Mouse (Mus musculus) testis, adult 10 weeks (tissue): Measurements from ENCODE around the gene Foxo3. TPM values are rescaled to one million over a fixed set of nuclear protein-coding genes. Genes with fewer than 3 reads are reported as not detected.

Source experiments
- polyA plus RNA-seq: library from polyadenylated mRNA; stranded (reverse); fragments of 350-450 nt; fragmentation: Illumina TruSeq; extraction: RNeasy Lipid Tissue Mini Kit (QIAGEN cat#74804); gene quantifications from one replicate; pipeline ENCODE4 v1.2.3, GENCODE M21; 2014; ENCODE audit warnings: low read depth, low replicate concordance

Foxo3 gene
- polyA plus RNA-seq: 6.3 TPM

DNA sequence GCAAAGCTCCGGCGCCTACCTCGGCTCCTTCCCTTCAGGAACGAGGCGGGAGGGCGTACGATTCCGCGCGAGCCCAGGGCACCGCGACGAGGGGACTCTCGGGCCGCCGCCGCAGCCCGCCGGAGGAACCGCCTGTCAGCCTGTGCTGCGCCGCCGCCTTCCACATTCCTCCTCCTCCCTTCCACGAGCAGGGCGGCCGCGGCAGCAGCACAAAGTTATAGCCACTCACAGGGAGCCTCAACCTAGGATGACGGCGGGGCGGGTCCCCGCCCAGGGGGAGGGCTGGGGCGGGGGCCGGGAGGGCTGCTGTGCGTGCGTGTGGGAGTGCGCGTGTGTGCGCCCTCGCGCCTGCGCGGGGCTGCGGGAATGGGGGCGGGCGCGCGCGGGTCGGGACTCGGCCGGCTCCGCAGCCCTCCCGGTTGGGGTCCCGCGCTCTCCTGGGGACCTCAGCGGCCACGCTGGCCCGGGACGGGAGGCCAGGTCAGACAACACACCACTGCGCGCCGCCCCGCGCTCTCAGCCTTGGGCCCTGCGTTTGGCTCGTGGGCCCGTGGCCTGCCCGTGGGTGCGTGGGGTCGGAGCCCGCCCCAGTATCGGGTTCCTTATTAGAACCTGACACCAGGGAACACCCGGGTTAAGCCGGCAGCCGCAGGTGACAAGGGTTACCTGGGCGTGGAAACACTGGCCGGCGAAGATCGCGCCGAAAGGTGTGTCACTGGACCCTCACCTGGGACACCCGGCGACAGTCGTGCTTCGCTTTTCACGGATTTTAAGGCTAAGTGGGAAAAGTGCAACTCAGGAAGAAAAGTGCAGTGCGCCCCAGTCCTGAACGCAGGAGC lies at the start of gene Foxo3:
Gene Foxo3, minus strand, starts transcription at position 249 of the 839 bp plus-strand sequence.

Other genes starting within 250 kb of the Foxo3 start
- 2.5 TPM for gene Afg1l, start 201.8 kb upstream of the Foxo3 start, polyA plus RNA-seq
- gene Snx3, start 225.3 kb upstream of the Foxo3 start, polyA plus RNA-seq: 295 TPM